Mouse (Mus musculus) intestine, embryonic 15.5 days (tissue): ENCODE measurements around the gene Pcyt2. TPM values are rescaled to one million over a fixed set of nuclear protein-coding genes. Genes with fewer than 3 reads are reported as not detected.

Experiments
- ATAC-seq: fragments of 200-750 bp; cut with Nextera tagmentation; 2 replicates; pipeline ENCODE4 v1.8.0; 2017; ENCODE audit warnings: moderate TSS enrichment, moderate library complexity
- H3K27ac ChIP-seq: fragments of 300-500 bp; sonication (generic); 2 replicates; pipeline ENCODE4 v1.5.1; 2015; ENCODE audit warnings: mild to moderate bottlenecking, inconsistent platforms
- H3K27me3 ChIP-seq: fragments of 300-500 bp; sonication (generic); replicated peaks from 2 replicates; pipeline ENCODE4 v1.6.1; 2015; ENCODE audit warnings: inconsistent platforms
- H3K36me3 ChIP-seq: fragments of 300-500 bp; sonication (generic); 2 replicates; pipeline ENCODE4 v1.6.1; 2015; ENCODE audit warnings: inconsistent platforms
- H3K4me1 ChIP-seq: fragments of 300-500 bp; sonication (generic); replicated peaks from 2 replicates; pipeline ENCODE4 v1.6.1; 2015; ENCODE audit warnings: inconsistent platforms
- H3K4me2 ChIP-seq: fragments of 300-500 bp; sonication (generic); replicated peaks from 2 replicates; pipeline ENCODE4 v1.6.1; 2015; ENCODE audit warnings: mild to moderate bottlenecking, inconsistent platforms
- H3K4me3 ChIP-seq: fragments of 300-500 bp; sonication (generic); replicated peaks from 2 replicates; pipeline ENCODE4 v1.5.1; 2015; ENCODE audit warnings: inconsistent platforms
- H3K9ac ChIP-seq: fragments of 300-500 bp; sonication (generic); 2 replicates; pipeline ENCODE4 v1.6.1; 2015; ENCODE audit warnings: inconsistent platforms
- H3K9me3 ChIP-seq: fragments of 300-500 bp; sonication (generic); 2 replicates; pipeline ENCODE4 v1.6.1; 2016; ENCODE audit warnings: inconsistent platforms
- WGBS: fragments of 180-500 bp; shearing (Covaris S2); methylation state at CpG from one replicate; pipeline ENCODE4 v1.1.7; 2015; 5-methylcytosine and 5-hydroxymethylcytosine counted together
- polyA plus RNA-seq: library from polyadenylated mRNA; unstranded; fragments of >200 nt; fragmentation: Nextera tagmentation; extraction: Ambion mirVana; gene quantifications from 2 replicates; pipeline ENCODE4 v1.2.1, GENCODE M21; 2015

Pcyt2 gene
- polyA plus RNA-seq, 1 experiment from 2014 or later = 250 TPM

DNA sequence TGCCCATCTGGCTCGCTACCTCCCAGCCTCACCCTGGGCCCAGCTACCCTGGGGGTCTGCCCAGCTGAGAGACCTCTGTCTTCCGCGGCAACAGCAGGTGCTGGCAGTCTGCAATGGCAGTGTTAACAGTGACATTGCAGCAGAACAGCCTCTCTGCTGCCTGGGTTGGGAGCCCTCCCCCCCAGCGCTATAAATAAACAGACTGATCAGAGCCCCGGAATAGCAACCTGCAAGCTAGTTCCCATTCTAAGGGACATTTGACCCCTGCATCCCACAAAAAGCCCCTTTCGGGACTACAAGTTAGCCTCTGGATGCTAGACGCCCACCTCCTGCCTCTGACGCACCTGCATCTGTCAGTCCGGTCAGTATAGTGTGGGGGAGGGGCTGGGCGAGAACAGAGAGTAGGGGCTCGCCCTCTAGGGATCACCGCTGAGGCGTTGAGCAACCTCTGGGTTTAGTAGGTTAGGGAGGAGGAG lies 30.3 kb upstream of the Pcyt2 start, which contains the start of gene Myadml2:
Gene Myadml2 (minus strand): TSS at position 158 of the 476 bp plus-strand sequence.
- Histone ChIP-seq H3K4me3 (peak within 1 kb of the TSS; percentile 7; the same call in 1 of the 2 replicates), H3K27me3 (peaks cover 13% of the 10 kb centered on the region; the same call in 1 of the 2 replicates), H3K9ac (peak within 1 kb of the TSS; percentile 39), H3K4me2 (peak within 1 kb of the TSS; percentile 52), H3K9me3 (no peaks in the 10 kb centered on the region), H3K4me1 (peaks cover 9% of the 10 kb centered on the region), H3K36me3 (no peaks in the 10 kb centered on the region), H3K27ac (no peak within 1 kb of the TSS)
- 4% methylated on average over 13 of the region's 13 CpGs for WGBS
- no peak for ATAC-seq

DNA sequence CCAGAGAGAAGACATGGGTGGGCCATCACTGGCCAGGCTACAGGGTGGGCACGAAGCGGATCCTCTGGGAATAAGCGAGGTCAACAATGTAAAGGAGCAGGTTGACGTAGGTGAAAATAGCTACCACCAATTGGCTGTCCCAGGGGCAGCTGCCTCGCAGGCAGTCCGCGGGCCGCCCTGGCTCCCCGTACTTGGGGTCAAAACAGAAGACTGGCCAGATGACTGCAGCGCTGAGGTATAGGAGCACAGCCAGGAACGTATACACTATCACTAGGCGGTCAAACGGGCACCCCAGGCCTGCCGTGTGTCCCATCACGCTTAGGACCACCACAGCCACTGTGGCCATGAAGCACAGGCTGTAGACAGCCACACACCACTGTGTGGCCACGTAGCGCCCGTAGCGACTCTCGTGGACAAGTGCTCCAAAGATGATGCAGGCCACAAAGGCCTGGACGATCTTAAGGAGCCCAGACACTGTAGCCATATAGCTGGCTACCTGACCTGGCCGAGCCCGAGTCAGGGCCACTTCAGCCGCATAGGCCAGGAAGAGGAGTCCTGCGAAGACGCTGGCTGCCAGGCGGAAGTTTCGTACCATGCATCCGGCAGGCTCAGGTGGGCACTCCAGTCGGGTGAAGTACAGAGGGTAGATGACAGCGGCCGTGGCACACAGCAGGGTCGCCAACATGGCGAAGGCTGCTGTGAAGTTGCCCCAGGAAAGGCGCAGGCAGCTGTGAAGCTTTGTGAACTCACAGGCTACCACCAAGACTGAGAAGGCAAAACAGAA lies 29.5 kb upstream of the Pcyt2 start:
- 81% methylated on average over 35 of the region's 35 CpGs for WGBS

DNA sequence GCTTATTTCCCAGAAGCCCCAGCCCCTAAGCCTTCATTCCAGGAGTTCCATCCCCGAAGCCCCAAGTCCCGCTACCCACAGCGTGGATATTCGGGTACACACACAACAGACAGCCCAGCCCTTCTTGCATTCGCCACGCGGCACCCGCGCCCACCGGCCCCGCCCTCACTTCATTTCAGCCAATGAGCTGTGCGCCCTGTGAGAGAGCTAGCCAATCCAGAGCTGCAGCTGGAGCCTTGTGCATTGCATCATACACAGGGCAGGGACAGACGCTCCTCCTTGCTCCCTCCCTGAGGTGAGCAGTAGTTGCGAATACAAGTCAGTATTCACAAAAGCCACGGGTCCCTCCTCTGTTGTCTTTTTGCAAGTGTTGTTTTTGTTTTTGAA lies 25.9 kb upstream of the Pcyt2 start, which contains the start of gene Pycr1:
Gene Pycr1 (minus strand): TSS at position 169 of the 387 bp plus-strand sequence.
- WGBS = under 1% methylated on average over 15 of the region's 15 CpGs
- peak; percentile 99 for ATAC-seq
- no peak within 1 kb of the TSS for H3K27ac ChIP-seq

More for the DNA sequence above, 29.5 kb upstream of the Pcyt2 start:
- peaks cover 13% of the 10 kb centered on the region; the same call in 1 of the 2 replicates for H3K27me3 ChIP-seq
- no peak overlapping the region; the same call in 1 of the 2 replicates for H3K4me3 ChIP-seq
- H3K9me3 ChIP-seq = no peaks in the 10 kb centered on the region
- H3K36me3 ChIP-seq = no peaks in the 10 kb centered on the region
- H3K27ac ChIP-seq = no peak overlapping the region
- H3K4me2 ChIP-seq = peak overlapping the region; percentile 52
- no peak for ATAC-seq
- H3K9ac ChIP-seq = peak overlapping the region; percentile 39
- peaks cover 16% of the 10 kb centered on the region for H3K4me1 ChIP-seq

GRCm38 (mm10) chr11:120642939-120643600 lies 25.3 kb upstream of the Pcyt2 start:
- Histone ChIP-seq H3K4me3 (peak overlapping the region; percentile 43), H3K36me3 (no peaks in the 10 kb centered on the region), H3K27ac (no peak overlapping the region), H3K4me2 (peak overlapping the region; percentile 97), H3K9me3 (no peaks in the 10 kb centered on the region), H3K4me1 (peaks cover 14% of the 10 kb centered on the region), H3K27me3 (peaks cover 11% of the 10 kb centered on the region; the same call in 1 of the 2 replicates), H3K9ac (peak overlapping the region; percentile 57)
- under 1% methylated on average over 18 of the region's 18 CpGs for WGBS
- peak; percentile 69 for ATAC-seq

More for the DNA sequence above, 25.9 kb upstream of the Pcyt2 start, which contains the start of gene Pycr1:
- peak within 1 kb of the TSS; percentile 57 for H3K9ac ChIP-seq
- H3K4me1 ChIP-seq = peaks cover 16% of the 10 kb centered on the region
- peak within 1 kb of the TSS; percentile 97 for H3K4me2 ChIP-seq
- no peaks in the 10 kb centered on the region for H3K9me3 ChIP-seq
- peak within 1 kb of the TSS; percentile 43 for H3K4me3 ChIP-seq
- peaks cover 13% of the 10 kb centered on the region; the same call in 1 of the 2 replicates for H3K27me3 ChIP-seq
- H3K36me3 ChIP-seq = no peaks in the 10 kb centered on the region

DNA sequence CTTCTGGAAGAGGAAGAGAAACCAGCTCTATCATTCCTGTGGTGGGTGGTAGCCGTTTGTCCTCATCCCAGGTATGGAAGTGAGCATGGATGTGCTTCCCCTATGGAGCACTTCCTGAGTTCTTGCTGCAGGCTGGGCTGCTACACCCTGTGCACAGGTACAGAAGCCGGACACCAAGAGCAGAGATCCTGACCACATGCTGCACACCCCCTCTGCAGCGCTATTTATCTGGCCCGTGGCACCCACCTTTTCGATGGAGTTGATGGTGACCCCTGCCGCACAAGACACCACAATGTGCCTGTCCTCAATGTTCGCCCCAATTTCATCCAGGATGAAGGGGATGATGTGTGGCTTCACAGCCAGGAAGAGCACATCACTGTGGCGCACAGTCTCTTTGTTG lies 24.1 kb upstream of the Pcyt2 start:
- 0 out of 2 replicates have a peak, but pooled peaks cover 1% of the 10 kb centered on the region for H3K27me3 ChIP-seq
- H3K9me3 ChIP-seq = no peaks in the 10 kb centered on the region
- H3K4me3 ChIP-seq = no peak overlapping the region
- no peaks in the 10 kb centered on the region for H3K36me3 ChIP-seq
- peak overlapping the region; percentile 97; the same call in 1 of the 2 replicates for H3K4me2 ChIP-seq
- H3K4me1 ChIP-seq = peaks cover 9% of the 10 kb centered on the region
- no peak overlapping the region for H3K9ac ChIP-seq
- no peak overlapping the region for H3K27ac ChIP-seq
- WGBS = 81% methylated on average over 8 of the region's 8 CpGs
- no peak for ATAC-seq

- Histone ChIP-seq H3K27me3 (no peaks in the 10 kb centered on the region), H3K4me3 (no peak overlapping the region), H3K9me3 (no peaks in the 10 kb centered on the region), H3K9ac (no peak overlapping the region), H3K36me3 (no peaks in the 10 kb centered on the region), H3K4me1 (peaks cover 9% of the 10 kb centered on the region), H3K27ac (no peak overlapping the region), H3K4me2 (no peak overlapping the region)
- ATAC-seq = no peak
- WGBS = 65% methylated on average over 9 of the region's 9 CpGs
Observed at GRCm38 (mm10) chr11:120641255-120641654, 23.5 kb upstream of the Pcyt2 start.

GRCm38 (mm10) chr11:120634810-120635209 lies 17.1 kb upstream of the Pcyt2 start:
- no peak overlapping the region for H3K4me3 ChIP-seq
- no peak overlapping the region for H3K9ac ChIP-seq
- H3K4me1 ChIP-seq = peaks cover 29% of the 10 kb centered on the region
- H3K27me3 ChIP-seq = no peaks in the 10 kb centered on the region
- no peak overlapping the region for H3K27ac ChIP-seq
- H3K4me2 ChIP-seq = no peak overlapping the region
- H3K36me3 ChIP-seq = no peaks in the 10 kb centered on the region
- no peaks in the 10 kb centered on the region for H3K9me3 ChIP-seq
- no peak for ATAC-seq
- WGBS = 82% methylated on average over 5 of the region's 5 CpGs

DNA sequence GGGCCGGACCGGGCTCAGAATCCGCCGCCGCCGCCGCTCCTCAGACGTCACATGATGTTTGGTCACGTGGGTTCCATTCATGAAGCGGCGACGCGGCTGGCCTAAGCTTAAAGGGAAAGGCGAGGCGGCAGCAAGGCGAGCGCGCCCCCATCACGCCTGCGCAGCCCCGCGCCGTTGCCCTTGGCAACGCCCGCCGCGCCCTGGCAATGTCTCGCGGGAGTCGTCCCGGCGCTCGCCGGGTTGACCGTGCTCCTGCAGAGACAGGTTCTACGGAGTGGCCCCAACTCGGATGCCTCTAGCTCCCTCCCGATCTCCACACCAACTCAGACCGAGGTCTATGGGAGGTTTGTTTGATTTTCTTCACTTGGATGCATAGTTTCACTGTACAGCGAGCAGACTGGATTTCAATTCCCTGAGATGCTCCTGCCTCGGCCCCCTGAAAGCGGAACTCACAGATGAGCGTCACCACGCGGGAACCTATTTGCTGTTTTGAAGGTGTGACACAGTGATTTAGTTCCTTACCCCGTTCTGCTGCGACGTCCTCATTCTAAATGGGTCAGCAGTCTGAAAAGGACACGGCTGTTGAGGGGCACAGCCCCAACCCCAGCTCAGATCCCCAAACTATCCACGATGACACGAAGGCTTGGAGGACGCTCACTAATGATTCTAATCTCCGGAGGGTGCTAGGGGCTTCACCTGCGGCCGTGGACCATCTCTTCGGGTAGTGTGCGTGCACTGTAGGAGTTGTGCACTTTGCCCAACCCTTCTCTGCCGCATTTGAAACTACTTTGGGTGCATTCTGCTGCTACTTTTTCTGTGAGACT lies 16.0 kb upstream of the Pcyt2 start, which contains the start of gene Mafg:
Gene Mafg (minus strand): TSS at position 81 of the 824 bp plus-strand sequence.
- Histone ChIP-seq H3K9me3 (no peaks in the 10 kb centered on the region), H3K4me1 (peaks cover 39% of the 10 kb centered on the region), H3K4me2 (peak within 1 kb of the TSS; percentile 85), H3K4me3 (peak within 1 kb of the TSS; percentile 94), H3K27ac (peak within 1 kb of the TSS; percentile 74), H3K27me3 (no peaks in the 10 kb centered on the region), H3K9ac (peak within 1 kb of the TSS; percentile 95), H3K36me3 (peaks cover 7% of the 10 kb centered on the region)
- WGBS = 11% methylated on average over 58 of the region's 58 CpGs
- peak; percentile 90 for ATAC-seq

GRCm38 (mm10) chr11:120632559-120633519 lies 15.1 kb upstream of the Pcyt2 start:
- peaks cover 9% of the 10 kb centered on the region for H3K36me3 ChIP-seq
- H3K4me2 ChIP-seq = peak overlapping the region; percentile 85
- H3K27me3 ChIP-seq = no peaks in the 10 kb centered on the region
- under 1% methylated on average over 115 of the region's 116 CpGs for WGBS
- peak overlapping the region; percentile 94 for H3K4me3 ChIP-seq
- H3K9ac ChIP-seq = peak overlapping the region; percentile 95
- no peaks in the 10 kb centered on the region for H3K9me3 ChIP-seq
- peak; percentile 88 for ATAC-seq
- peak overlapping the region; percentile 74 for H3K27ac ChIP-seq
- peaks cover 39% of the 10 kb centered on the region for H3K4me1 ChIP-seq

GRCm38 (mm10) chr11:120631726-120632448 lies 14.2 kb upstream of the Pcyt2 start:
- H3K4me3 ChIP-seq = peak overlapping the region; percentile 94
- no peaks in the 10 kb centered on the region for H3K9me3 ChIP-seq
- H3K27me3 ChIP-seq = no peaks in the 10 kb centered on the region
- no peak for ATAC-seq
- H3K4me2 ChIP-seq = peak overlapping the region; percentile 85
- H3K4me1 ChIP-seq = peaks cover 39% of the 10 kb centered on the region
- H3K27ac ChIP-seq = peak overlapping the region; percentile 74; the same call in 1 of the 2 replicates
- WGBS = 61% methylated on average over 4 of the region's 4 CpGs
- H3K36me3 ChIP-seq = peaks cover 13% of the 10 kb centered on the region
- peak overlapping the region; percentile 95 for H3K9ac ChIP-seq
